Mouse (Mus musculus) layer of hippocampus, adult 2 months (tissue): ENCODE results near the gene Gm12184. TPM values are rescaled to one million over a fixed set of nuclear protein-coding genes. Genes with fewer than 3 reads are reported as not detected.
A peak's percentile ranks its signal among the peaks of the same experiment; 100 is the strongest.
"Not testable (repeated sequence)": the region's sequence is repeated elsewhere in the genome, so short reads cannot be mapped to it uniquely, and the experiment has no call there.

ENCODE experiments used
- DNase-seq, 2 experiments: peaks; one replicate each; pipeline ENCODE4 v3.0.0; 2022; ENCODE audit warnings: low spot score in 2 of 2
- H3K27ac ChIP-seq: fragments of 200-600 bp; 2 replicates; pipeline ENCODE4 v1.8.1; 2022
- H3K4me3 ChIP-seq: fragments of 200-600 bp; 2 replicates; pipeline ENCODE4 v1.8.1; 2022; ENCODE audit warnings: mild to moderate bottlenecking
- CTCF ChIP-seq: fragments of 200-600 bp; conservative IDR thresholded peaks from 2 replicates; pipeline ENCODE4 v1.8.1; 2022; ENCODE audit warnings: antibody characterized with exemption, mild to moderate bottlenecking, moderate library complexity
- total RNA-seq, 2 experiments: library from RNA; stranded (reverse); gene quantifications; 2 replicates each; pipeline ENCODE4 v1.2.3; 2021

Gm12184 gene
- total RNA-seq, 2 experiments from 2014 or later = 0.79 to 1.3 TPM

- no peak for DNase-seq
- Histone ChIP-seq H3K4me3 (peak overlapping the region; percentile 83), H3K27ac (peak overlapping the region; percentile 97)
- no peak for TF ChIP-seq CTCF
These were observed 27.2 kb downstream of the Gm12184 start for GRCm38 (mm10) chr11:48798984-48799920.

GRCm38 (mm10) chr11:48798308-48798707 lies 28.1 kb downstream of the Gm12184 start:
- no peak for TF ChIP-seq CTCF
- no peak overlapping the region for H3K27ac ChIP-seq
- H3K4me3 ChIP-seq = no peak overlapping the region
- no peak for DNase-seq

GRCm38 (mm10) chr11:48797287-48797686 lies 29.2 kb downstream of the Gm12184 start:
- no peak for TF ChIP-seq CTCF
- no peak for DNase-seq
- no peak overlapping the region for H3K27ac ChIP-seq
- no peak overlapping the region for H3K4me3 ChIP-seq

- no peak for DNase-seq
- no peak overlapping the region for H3K4me3 ChIP-seq
- no peak overlapping the region for H3K27ac ChIP-seq
- TF ChIP-seq CTCF = no peak
These were observed 30.2 kb downstream of the Gm12184 start for GRCm38 (mm10) chr11:48796290-48796689.

GRCm38 (mm10) chr11:48795221-48795620 lies 31.2 kb downstream of the Gm12184 start:
- DNase-seq = no peak
- Histone ChIP-seq H3K27ac (no peak overlapping the region), H3K4me3 (no peak overlapping the region)
- peak; percentile 62 for TF ChIP-seq CTCF

GRCm38 (mm10) chr11:48793184-48793583 lies 33.3 kb downstream of the Gm12184 start:
- TF ChIP-seq CTCF = no peak
- DNase-seq = no peak
- H3K27ac ChIP-seq = no peak overlapping the region
- no peak overlapping the region for H3K4me3 ChIP-seq

- not testable (repeated sequence) for H3K4me3 ChIP-seq, H3K27ac ChIP-seq, DNase-seq
These were observed 34.6 kb downstream of the Gm12184 start for GRCm38 (mm10) chr11:48791894-48792293.

- no peak for TF ChIP-seq CTCF
- H3K27ac ChIP-seq = no peak overlapping the region
- no peak overlapping the region for H3K4me3 ChIP-seq
- DNase-seq = no peak
These were observed 35.5 kb downstream of the Gm12184 start for GRCm38 (mm10) chr11:48790946-48791345.

- Histone ChIP-seq H3K27ac (no peak overlapping the region), H3K4me3 (peak overlapping the region; percentile 48)
- peak; percentile 92 for TF ChIP-seq CTCF
- DNase-seq = peak; percentile 82 to 85
These were observed 36.3 kb downstream of the Gm12184 start for GRCm38 (mm10) chr11:48789973-48790823.

GRCm38 (mm10) chr11:48789215-48789614 lies 37.2 kb downstream of the Gm12184 start:
- Histone ChIP-seq H3K27ac (no peak overlapping the region), H3K4me3 (no peak overlapping the region)
- TF ChIP-seq CTCF = no peak
- DNase-seq = no peak

GRCm38 (mm10) chr11:48788311-48789089 lies 38.0 kb downstream of the Gm12184 start:
- H3K27ac ChIP-seq = peak overlapping the region; percentile 70; the same call in 1 of the 2 replicates
- peak; percentile 69 to 71 for DNase-seq
- H3K4me3 ChIP-seq = peak overlapping the region; percentile 56
- TF ChIP-seq CTCF = peak; percentile 81

- H3K27ac ChIP-seq = no peak overlapping the region
- no peak for TF ChIP-seq CTCF
- peak overlapping the region; percentile 56; the same call in 1 of the 2 replicates for H3K4me3 ChIP-seq
- DNase-seq = no peak
These were observed 38.8 kb downstream of the Gm12184 start for GRCm38 (mm10) chr11:48787455-48788211.
